Mouse (Mus musculus): ENCODE results near the gene Rilpl1. TPM values are rescaled to one million over a fixed set of nuclear protein-coding genes. Genes with fewer than 3 reads are reported as not detected.
A peak's percentile ranks its signal among the peaks of the same experiment; 100 is the strongest.

Gene Rilpl1
- total RNA-seq, 2 experiments from 2014 or later = 16.2 to 17.4 TPM

DNA sequence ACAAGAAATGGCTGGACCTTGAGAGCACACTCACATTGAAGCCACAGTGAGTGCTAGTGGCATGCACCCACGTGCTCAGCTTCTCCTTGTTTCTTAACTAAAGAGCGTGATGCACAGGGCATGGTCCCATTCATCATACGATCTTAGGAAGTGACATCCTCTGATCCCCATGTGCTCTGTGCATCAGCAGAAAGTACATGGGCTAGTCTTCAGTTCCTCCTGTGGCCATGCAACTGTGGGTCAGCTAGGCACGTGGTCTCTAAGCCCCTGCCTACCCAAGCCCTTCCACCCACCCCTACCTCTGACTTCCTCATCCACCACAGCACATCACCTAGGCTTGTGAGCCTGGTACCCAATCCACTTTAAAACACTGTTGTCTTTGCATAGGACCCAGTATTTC lies 38.6 kb downstream of the Rilpl1 start:
- DNase-seq = no peak

DNA sequence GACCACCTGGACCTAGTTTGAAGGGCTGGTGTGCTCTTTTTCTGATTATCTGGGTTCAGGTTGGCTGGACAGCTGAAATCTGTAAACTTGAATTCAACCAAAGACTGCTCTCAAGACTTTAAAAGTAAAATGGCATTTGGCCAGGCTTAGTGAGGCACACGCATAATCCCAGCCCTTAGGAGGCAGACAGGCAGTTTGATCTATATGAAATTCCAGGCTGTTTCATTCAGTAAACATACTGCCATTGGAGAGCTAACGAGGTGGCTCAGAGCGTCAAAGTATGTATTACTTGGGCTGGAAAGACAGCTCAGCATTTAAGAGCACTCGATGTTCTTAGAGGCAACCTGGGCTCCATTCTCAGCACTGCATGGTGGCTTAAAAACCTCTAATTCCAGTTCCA lies 39.5 kb downstream of the Rilpl1 start:
- DNase-seq = no peak

GRCm38 (mm10) chr5:124488885-124489284 lies 42.3 kb downstream of the Rilpl1 start:
- no peak for DNase-seq

GRCm38 (mm10) chr5:124485654-124486053 lies 45.5 kb downstream of the Rilpl1 start:
- no peak for DNase-seq

DNA sequence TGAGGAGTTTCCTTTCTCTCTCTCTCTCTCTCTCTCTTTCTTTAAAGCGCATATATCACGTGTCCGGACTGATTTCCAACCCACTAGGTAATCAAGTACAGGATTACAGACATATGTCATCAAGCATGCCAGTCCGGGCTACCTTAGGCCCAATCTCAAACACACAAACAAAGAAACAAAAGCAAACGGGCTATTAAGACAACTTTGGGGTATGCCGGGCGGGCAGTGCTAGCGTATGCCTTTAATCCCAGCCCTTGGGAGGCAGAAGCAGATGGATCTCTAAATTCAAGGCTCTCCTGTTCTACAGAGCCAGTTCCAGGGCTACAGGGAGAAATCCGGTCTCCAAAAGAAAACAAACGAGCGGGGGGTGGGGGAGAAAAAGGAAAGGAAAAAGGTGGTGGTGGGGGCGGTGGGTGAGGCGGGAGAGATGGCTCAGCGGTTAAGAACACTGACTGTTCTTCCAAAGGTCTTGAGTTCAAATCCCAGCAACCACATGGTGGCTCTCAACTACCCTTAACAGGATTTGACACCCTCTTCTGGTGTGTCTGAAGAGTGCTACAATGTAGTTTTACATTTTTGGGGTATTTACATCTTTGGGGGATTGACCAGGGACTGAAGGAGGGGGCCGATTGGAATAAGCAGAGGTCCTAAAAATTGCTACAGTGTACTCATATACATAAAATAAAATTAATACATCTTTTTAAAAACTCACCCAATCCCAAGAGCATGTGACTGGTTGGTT lies 47.4 kb downstream of the Rilpl1 start:
- peak in 1 of 2 experiments; percentile 13 for DNase-seq

DNA sequence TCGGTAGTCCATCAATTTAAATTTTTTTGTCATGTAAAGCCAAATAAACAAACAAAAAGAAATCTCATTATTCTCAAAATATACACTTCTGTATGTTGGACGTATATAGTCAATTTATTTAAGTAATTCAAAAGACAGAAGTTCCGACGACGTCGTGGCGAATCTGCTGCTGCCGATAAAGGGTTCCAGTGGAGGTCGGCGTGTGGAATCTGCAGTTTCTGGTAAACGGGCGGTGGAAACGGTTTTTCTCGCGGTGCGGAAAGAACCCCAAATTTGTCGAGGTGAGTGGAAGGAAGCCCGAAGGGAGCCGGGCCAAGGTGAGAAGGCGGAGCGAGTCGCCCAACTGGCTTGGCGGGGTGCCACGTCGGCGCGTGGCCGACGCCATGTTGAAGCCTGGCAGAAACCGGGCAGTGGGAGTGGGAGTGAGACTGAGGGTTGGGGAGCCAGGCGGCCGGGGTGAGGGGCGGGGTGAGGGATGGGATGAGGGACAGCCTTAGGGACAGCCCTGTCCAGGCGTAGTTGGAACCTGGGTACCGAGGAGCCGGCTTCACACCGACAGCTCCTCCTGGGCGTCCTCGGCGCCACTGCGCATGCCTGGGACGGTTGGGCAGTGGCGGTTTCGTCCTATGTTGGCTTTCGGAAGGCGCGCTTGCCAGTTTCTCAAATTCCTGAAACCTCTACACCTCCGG lies 48.1 kb downstream of the Rilpl1 start, which contains the start of gene Snrnp35:
TSS of gene Snrnp35 (plus strand) at position 169 of the 689 bp plus-strand sequence.
- peak; percentile 94 to 95 for DNase-seq

DNA sequence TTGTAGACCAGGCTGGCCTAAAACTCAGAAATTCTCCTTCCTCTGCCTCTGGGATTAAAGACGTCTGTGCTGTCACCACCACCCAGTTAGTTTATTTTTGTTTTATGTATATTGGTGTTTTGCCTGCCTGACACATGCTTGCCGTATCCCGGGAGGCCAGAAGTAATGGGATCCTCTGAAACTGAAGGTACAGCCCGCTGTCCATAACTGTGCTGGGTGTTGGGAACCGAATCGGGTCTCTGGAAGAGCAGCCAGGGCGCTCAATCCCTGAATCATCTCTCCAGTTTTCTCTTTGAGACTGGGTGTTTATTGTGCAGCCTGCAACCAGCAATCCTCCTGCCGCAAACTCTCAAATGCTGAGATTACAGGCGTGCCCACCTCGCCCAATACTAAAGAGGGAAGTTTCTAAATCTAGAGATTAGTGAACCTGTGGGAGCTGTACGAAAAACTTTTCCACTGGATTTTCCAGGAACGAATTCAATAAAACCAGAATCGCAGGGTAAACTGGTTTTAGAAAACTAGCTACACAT lies 48.7 kb downstream of the Rilpl1 start:
- DNase-seq = peak; percentile 22 to 35

DNA sequence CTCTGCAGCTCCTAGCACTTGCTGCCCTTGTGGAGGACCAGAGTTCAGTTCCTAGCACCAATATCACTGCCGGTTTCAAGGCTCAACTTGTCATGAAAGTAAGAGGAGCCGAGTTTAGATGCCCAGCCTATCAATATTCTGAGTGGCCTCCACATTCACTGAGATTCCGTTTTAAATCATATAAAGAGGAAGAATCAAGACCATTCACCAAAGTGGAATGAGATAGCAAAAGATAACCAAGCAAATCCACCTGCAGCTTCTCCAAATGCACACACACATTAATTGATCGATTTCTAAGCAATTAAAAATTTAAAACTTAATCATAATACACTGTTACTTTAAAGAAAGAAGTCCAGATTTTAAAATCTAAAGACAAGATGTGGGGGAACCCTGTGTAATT lies 49.5 kb downstream of the Rilpl1 start:
- no peak for DNase-seq

DNA sequence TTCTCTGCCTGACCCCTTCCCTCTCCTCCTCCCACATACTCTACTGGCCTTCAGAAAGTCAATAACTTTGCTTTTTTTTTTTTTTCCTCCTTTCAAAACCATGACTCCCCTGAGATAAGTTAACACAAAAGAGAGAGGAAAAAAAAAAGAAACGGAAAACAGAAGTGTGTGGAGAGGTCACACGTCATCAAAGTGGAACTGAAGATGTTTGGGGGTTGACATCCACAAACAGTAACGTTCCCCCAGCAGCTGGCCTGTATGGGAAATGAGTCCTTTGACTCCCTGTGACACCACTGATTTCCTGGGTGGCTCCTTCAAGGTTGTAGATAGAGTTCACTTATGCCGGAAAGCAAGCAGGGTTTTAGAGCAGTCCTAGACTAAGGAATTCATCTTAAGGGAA lies 51.1 kb downstream of the Rilpl1 start:
- DNase-seq = no peak

GRCm38 (mm10) chr5:124478873-124479204 lies 52.4 kb downstream of the Rilpl1 start:
- no peak for DNase-seq

DNA sequence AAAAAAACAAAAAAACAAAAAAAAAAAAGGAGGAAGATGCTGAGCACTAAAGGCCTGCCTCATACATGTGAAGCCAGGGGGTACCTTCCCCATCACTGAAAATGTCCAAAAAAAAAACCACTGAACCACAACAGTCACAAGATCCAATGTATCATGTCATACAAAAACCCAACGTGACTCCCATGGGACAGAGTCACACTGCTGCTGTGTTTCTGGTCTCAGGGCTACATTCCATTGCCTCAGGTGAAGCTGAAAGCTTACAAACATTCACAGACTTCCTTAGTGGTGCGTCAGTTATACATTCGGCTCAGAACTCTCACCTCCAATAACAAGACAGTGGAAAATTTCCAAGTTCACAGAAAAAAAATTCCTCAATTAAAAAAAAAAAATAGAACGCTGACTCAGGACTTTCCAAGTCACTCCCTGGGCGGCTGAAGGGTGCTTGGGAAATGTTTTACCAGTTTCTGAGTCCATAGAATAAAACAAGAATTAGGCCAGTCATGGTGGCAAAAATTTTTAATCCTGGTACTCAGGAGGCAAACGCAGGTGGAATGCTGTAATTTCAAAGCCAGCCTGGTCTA lies 60.5 kb downstream of the Rilpl1 start:
- no peak for DNase-seq

DNA sequence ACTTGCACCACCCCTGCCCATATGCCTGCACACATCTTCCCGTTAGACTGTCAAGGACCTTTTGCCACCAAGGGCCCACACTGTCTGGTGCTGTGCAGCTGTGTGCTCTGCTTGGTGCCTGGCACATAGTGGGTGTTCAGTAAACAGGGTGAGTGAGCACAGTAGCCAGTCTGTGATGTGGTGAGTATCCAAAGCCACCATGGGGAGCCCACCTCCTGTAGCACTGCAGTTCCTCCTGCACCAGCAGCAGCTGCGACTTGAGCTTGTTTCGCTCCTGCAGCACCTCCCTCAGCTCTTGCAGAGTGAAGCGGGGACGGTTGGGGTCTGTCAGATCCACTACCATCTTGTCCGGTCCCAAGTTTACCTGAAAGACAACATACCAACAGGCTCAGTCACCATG lies 61.7 kb downstream of the Rilpl1 start:
- no peak for DNase-seq

GRCm38 (mm10) chr5:124468365-124468764 lies 62.8 kb downstream of the Rilpl1 start:
- no peak for DNase-seq

GRCm38 (mm10) chr5:124467766-124468165 lies 63.4 kb downstream of the Rilpl1 start:
- no peak for DNase-seq

- DNase-seq = no peak
These were observed 66.3 kb downstream of the Rilpl1 start for GRCm38 (mm10) chr5:124464905-124465304.

DNA sequence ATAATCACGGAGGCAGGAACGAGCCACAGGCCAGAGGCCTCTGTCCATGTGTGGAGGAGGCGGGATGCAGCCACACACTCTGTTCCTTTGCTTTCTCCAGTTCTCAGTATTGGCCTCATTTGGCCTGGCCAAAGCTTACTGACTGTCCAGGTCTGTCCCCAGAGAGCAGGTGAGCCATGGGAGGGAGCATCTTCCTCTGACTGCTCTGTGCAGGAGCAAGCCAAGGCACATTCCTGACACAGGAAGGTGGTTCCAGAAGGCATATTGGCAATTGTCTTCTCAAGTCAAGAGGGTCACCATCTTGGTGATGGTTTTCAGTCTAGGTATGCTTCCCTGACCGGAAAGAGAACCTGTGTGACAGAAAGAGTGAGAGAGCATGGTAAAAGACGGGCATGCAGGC lies 67.7 kb downstream of the Rilpl1 start:
- DNase-seq = no peak

DNA sequence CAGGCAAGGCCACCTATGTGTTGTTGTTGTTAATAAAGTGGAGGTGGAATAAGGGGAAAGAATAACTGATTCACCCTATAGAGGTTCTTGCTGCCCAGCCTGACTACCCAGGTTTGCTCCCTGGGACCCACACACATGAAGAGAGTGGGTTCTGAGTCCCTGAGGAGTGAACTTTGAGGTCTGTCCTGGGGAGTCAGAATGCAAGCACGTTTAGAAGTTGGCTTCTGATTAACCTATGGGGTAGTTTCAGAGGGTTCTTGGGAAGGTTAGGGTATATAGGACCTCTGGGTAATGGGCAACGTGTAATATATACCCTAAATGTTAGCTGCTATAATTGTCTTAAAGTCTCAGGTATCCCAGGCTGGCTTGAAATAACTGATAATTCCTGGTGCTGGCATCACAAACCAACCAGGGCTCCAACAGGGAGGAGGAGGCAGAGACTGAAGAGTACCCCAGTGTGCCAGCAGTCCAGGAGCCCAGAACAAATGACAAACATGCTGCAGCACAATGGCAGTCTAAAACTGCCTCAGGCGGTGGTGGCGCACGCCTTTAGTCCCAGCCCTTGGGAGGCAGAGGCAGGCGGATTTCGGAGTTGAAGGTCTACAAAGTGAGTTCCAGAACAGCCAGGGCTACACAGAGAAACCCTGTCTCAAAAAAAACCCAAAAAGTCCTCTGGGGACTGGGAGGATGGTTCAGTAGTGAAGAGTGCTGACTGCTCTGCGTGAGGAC lies 68.7 kb downstream of the Rilpl1 start:
- DNase-seq = no peak

DNA sequence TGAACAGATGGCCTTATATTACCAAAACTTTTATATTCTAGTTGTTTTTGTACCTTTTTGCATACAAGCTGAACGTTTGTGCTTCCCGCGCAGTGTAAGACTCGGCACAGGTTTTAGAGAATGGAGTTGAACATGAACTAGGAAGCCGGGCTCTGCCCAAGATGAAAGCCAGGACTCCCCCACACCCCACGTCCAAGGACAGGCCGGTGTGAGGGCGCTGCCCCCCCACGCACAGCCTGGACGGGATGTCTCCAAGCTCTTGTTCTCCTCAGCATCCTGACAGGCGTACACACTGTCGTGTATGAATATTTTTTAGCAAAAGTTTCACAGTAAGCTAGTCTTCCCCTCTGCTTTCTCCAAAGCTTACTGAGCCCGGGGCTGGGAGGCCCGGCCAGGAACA lies 70.3 kb downstream of the Rilpl1 start:
- DNase-seq = peak; percentile 57 to 74

- no peak for DNase-seq
These were observed 74.4 kb downstream of the Rilpl1 start for GRCm38 (mm10) chr5:124456762-124457161.

DNA sequence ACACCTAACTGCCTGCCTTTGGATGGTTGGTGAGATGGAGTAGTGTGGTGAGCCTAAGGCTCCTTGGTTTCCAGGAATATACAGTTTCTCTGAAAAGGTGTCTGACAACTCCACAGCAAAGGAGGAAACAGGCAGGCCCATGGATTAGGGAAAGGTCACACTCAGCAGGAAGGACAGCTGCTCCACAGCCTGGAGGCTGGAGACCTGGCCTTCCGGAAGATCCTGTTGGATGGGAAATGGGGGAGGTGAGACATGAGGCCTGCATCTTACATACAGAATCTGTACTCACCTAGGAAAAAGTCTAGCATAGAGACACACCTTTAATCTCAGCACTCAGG lies 77.1 kb downstream of the Rilpl1 start:
- no peak for DNase-seq

DNA sequence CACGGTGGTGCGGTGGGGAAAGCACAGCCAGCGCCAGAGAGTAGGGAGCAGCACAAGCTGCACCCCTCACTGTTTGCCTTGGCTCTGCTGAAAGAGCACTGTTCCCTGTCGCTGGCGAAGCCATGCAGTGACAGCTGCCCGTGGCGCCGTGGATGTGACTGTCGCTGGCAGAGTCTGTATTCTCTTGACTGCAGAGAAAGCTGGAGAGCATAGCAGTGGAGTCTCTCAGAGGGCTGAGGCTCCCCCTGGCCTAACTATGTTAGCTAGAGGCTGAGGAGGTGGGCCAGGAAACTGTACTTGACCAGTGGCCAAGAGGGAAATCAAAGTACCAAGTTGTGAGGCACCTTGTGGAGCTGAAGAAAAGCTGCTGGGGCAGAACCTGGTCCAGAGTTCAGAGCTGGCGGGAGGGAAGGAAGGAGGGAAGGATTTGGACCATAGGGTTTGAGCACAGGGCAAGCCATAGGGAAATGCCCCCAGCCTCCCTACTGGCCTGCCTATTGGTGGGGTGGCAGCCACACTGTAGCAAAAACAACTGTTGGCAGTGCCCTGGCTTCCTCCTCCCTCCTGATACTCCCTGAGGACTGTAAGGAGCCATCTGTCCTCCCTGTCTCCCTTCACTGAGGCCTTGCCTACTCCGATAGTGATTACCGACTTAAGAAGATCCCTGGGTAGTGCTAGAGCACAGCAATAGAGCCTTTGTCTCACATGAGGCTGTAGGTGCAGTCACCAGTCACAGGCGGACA lies 77.7 kb downstream of the Rilpl1 start:
- no peak for DNase-seq

Data from adrenal gland, postnatal 36 days (tissue).